Mouse (Mus musculus) granulocyte monocyte progenitor cell, adult 5-6 weeks (primary cell): Measurements from ENCODE around the gene Tpm3. TPM values are rescaled to one million over a fixed set of nuclear protein-coding genes. Genes with fewer than 3 reads are reported as not detected.

Source experiments
- ATAC-seq: replicated peaks from 2 replicates; pipeline ENCODE4 v1.8.0; 2016; ENCODE audit warnings: mild to moderate bottlenecking, moderate TSS enrichment, inconsistent platforms; ENCODE audit not compliant: poor library complexity, severe bottlenecking
- total RNA-seq, 2 experiments: library from RNA; stranded (forward) in 1 of 2; stranded (reverse) in 1 of 2; fragments of 200-712, 200-1000 nt in 1 of 2; fragments of >200 nt in 1 of 2; fragmentation: Nextera tagmentation in 1 of 2; gene quantifications; 2 replicates each; pipeline ENCODE4 v1.2.3; 2014 to 2017

Tpm3 gene
- total RNA-seq, 2 experiments from 2014 or later = 529 to 806 TPM

- ATAC-seq = no peak
Measured at GRCm38 (mm10) chr3:90133331-90133730, 60.9 kb downstream of the Tpm3 start.

- ATAC-seq = no peak
Measured at GRCm38 (mm10) chr3:90134483-90134882, 62.0 kb downstream of the Tpm3 start.

- ATAC-seq = no peak
Measured at GRCm38 (mm10) chr3:90134993-90135392, 62.5 kb downstream of the Tpm3 start.

DNA sequence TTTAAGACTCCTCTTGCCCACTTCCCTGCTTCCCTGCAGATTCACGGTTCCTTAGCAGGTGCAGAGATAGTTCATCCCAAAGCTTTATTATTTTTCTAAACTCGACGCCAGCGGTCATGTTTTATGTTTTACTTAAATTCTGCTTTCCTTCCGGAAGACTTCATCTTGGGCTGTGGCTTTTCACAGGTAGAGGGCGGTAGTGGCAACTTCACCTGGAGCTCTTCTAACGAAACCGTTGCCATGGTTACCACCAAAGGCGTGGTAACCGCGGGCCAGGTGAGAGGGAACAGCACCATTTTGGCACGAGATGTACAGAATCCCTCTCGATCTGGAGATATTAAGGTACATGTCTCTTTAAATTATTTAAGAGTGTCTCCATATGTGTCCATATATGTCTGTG lies 64.2 kb downstream of the Tpm3 start:
- no peak for ATAC-seq

DNA sequence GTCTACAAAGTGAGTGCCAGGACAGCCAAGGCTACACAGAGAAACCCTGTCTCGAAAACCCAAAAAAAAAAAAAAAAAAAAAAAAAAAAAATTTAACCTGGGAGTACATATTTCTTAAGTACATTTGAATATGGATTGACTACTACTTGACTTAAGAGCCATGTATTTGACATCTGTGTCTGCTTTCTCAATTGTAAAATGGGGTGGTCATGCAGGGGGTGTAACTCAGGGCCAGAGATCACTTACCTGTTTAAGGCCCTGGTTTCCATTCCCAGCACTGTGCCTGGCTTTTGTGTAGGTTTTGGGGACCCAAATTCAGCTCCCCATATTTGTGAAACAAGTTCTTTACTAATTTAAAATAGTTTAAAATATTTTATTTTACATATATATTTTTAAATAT lies 65.2 kb downstream of the Tpm3 start:
- no peak for ATAC-seq

DNA sequence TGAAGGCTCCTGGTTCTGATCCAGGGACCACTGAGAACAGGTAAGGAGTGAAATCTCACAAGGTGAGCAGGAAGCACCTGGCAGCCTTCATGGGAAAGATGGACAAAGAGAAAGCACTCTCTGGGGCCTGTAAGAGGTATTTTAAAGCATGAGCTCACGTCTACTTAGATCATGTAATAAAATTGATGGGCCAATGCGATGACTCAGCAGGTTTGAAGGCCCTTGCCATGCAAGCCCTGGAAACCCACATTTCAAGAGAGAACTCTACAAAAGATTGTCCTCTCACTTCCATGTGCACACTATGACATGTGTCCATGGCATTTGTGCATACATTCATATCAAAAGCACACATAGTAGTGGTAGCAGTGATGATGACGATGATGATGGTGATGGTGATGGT lies 67.5 kb downstream of the Tpm3 start:
- no peak for ATAC-seq

GRCm38 (mm10) chr3:90145461-90145860 lies 73.0 kb downstream of the Tpm3 start:
- no peak for ATAC-seq

- no peak for ATAC-seq
Measured at GRCm38 (mm10) chr3:90146651-90147050, 74.2 kb downstream of the Tpm3 start.

Other genes starting within 250 kb of the Tpm3 start
- gene She, start 241.3 kb upstream of the Tpm3 start, total RNA-seq (2014; fragmentation: Nextera tagmentation) = not detected in 2 replicates
- gene She, start 241.3 kb upstream of the Tpm3 start, total RNA-seq (2017) = not detected in 2 replicates
- 35.2 and 36.8 TPM in 2 replicates for gene Il6ra, start 159.5 kb upstream of the Tpm3 start, total RNA-seq (2014; fragmentation: Nextera tagmentation)
- gene Il6ra, start 159.5 kb upstream of the Tpm3 start, total RNA-seq (2017) = 14.7 and 20.8 TPM in 2 replicates
- 12.2 and 35.5 TPM in 2 replicates for gene Atp8b2, start 109.1 kb upstream of the Tpm3 start, total RNA-seq (2014; fragmentation: Nextera tagmentation)
- 29.3 and 31.4 TPM in 2 replicates for gene Atp8b2, start 109.1 kb upstream of the Tpm3 start, total RNA-seq (2017)
- gene Hax1, start 73.9 kb upstream of the Tpm3 start, total RNA-seq (2014; fragmentation: Nextera tagmentation) = 117 and 123 TPM in 2 replicates
- gene Hax1, start 73.9 kb upstream of the Tpm3 start, total RNA-seq (2017) = 86.2 and 87.3 TPM in 2 replicates
- 35.2 and 45.3 TPM in 2 replicates for gene 4933434E20Rik, start 21.0 kb upstream of the Tpm3 start, total RNA-seq (2014; fragmentation: Nextera tagmentation)
- gene 4933434E20Rik, start 21.0 kb upstream of the Tpm3 start, total RNA-seq (2017) = 49.6 and 63.6 TPM in 2 replicates
- 242 and 252 TPM in 2 replicates for gene Ubap2l, start 20.0 kb upstream of the Tpm3 start, total RNA-seq (2014; fragmentation: Nextera tagmentation)
- gene Ubap2l, start 20.0 kb upstream of the Tpm3 start, total RNA-seq (2017) = 124 and 135 TPM in 2 replicates
- 0.28 and 1.8 TPM in 2 replicates for gene Nup210l, start 31.5 kb downstream of the Tpm3 start, total RNA-seq (2014; fragmentation: Nextera tagmentation)
- 0.31 and 0.52 TPM in 2 replicates for gene Nup210l, start 31.5 kb downstream of the Tpm3 start, total RNA-seq (2017)
- 6,284 and 6,500 TPM in 2 replicates for gene Rps27, start 141.0 kb downstream of the Tpm3 start, total RNA-seq (2014; fragmentation: Nextera tagmentation)
- gene Rps27, start 141.0 kb downstream of the Tpm3 start, total RNA-seq (2017) = 3,798 and 4,186 TPM in 2 replicates
- 1.1 and 1.3 TPM in 2 replicates for gene Rab13, start 141.0 kb downstream of the Tpm3 start, total RNA-seq (2014; fragmentation: Nextera tagmentation)
- 0.52 and 3.0 TPM in 2 replicates for gene Rab13, start 141.0 kb downstream of the Tpm3 start, total RNA-seq (2017)
- 85.8 and 89.8 TPM in 2 replicates for gene Jtb, start 158.9 kb downstream of the Tpm3 start, total RNA-seq (2014; fragmentation: Nextera tagmentation)
- gene Jtb, start 158.9 kb downstream of the Tpm3 start, total RNA-seq (2017) = 44.6 and 55.5 TPM in 2 replicates
- not detected in 2 replicates for gene Creb3l4, start 170.9 kb downstream of the Tpm3 start, total RNA-seq (2014; fragmentation: Nextera tagmentation)
- not detected in 2 replicates for gene Creb3l4, start 170.9 kb downstream of the Tpm3 start, total RNA-seq (2017)
- gene Slc39a1, start 175.5 kb downstream of the Tpm3 start, total RNA-seq (2014; fragmentation: Nextera tagmentation) = 26.6 and 35.3 TPM in 2 replicates
- gene Slc39a1, start 175.5 kb downstream of the Tpm3 start, total RNA-seq (2017) = 36.4 and 36.6 TPM in 2 replicates
- gene Crtc2, start 181.5 kb downstream of the Tpm3 start, total RNA-seq (2014; fragmentation: Nextera tagmentation) = 48.1 and 49.5 TPM in 2 replicates
- 10.1 and 11.4 TPM in 2 replicates for gene Crtc2, start 181.5 kb downstream of the Tpm3 start, total RNA-seq (2017)
- 28.1 and 37.5 TPM in 2 replicates for gene Dennd4b, start 192.5 kb downstream of the Tpm3 start, total RNA-seq (2014; fragmentation: Nextera tagmentation)
- 13.6 and 16.5 TPM in 2 replicates for gene Dennd4b, start 192.5 kb downstream of the Tpm3 start, total RNA-seq (2017)
- gene Gatad2b, start 220.5 kb downstream of the Tpm3 start, total RNA-seq (2014; fragmentation: Nextera tagmentation) = 68.7 and 83.6 TPM in 2 replicates
- gene Gatad2b, start 220.5 kb downstream of the Tpm3 start, total RNA-seq (2017) = 19.4 and 19.9 TPM in 2 replicates